Mouse (Mus musculus) heart, embryonic 10.5 days (tissue): Measurements from ENCODE around the gene Epor. TPM values are rescaled to one million over a fixed set of nuclear protein-coding genes. Genes with fewer than 3 reads are reported as not detected.
A peak's percentile ranks its signal among the peaks of the same experiment; 100 is the strongest.

ENCODE experiments used
- DNase-seq: peaks from one replicate; pipeline ENCODE4 v3.0.0-alpha.2; 2017; ENCODE audit warnings: low spot score
- H3K27ac ChIP-seq: fragments of 300-500 bp; sonication (generic); 2 replicates; pipeline ENCODE4 v1.5.1; 2016; ENCODE audit warnings: mild to moderate bottlenecking
- H3K27me3 ChIP-seq: fragments of 300-500 bp; sonication (generic); 2 replicates; pipeline ENCODE4 v1.6.1; 2016; ENCODE audit warnings: mild to moderate bottlenecking; ENCODE audit not compliant: poor library complexity, insufficient read depth, severe bottlenecking
- H3K36me3 ChIP-seq: fragments of 300-500 bp; sonication (generic); 2 replicates; pipeline ENCODE4 v1.6.1; 2016; ENCODE audit warnings: mild to moderate bottlenecking, moderate library complexity
- H3K4me1 ChIP-seq: fragments of 300-500 bp; sonication (generic); 2 replicates; pipeline ENCODE4 v1.6.1; 2016; ENCODE audit warnings: mild to moderate bottlenecking
- H3K4me3 ChIP-seq: fragments of 300-500 bp; sonication (generic); 2 replicates; pipeline ENCODE4 v1.5.1; 2016; ENCODE audit warnings: mild to moderate bottlenecking, moderate library complexity
- H3K9me3 ChIP-seq: fragments of 300-500 bp; sonication (generic); 2 replicates; pipeline ENCODE4 v1.6.1; 2016; ENCODE audit warnings: mild to moderate bottlenecking, moderate library complexity
- WGBS: fragments of 180-500 bp; shearing (Covaris S2); methylation state at CpG from one replicate; pipeline ENCODE4 v1.1.7; 2016; 5-methylcytosine and 5-hydroxymethylcytosine counted together
- polyA plus RNA-seq: library from polyadenylated mRNA; unstranded; fragments of >200 nt; fragmentation: Nextera tagmentation; extraction: Ambion mirVana; gene quantifications from 2 replicates; pipeline ENCODE4 v1.2.1, GENCODE M21; 2016

Gene Epor
- polyA plus RNA-seq, 1 experiment from 2014 or later, result 25.9 TPM

DNA sequence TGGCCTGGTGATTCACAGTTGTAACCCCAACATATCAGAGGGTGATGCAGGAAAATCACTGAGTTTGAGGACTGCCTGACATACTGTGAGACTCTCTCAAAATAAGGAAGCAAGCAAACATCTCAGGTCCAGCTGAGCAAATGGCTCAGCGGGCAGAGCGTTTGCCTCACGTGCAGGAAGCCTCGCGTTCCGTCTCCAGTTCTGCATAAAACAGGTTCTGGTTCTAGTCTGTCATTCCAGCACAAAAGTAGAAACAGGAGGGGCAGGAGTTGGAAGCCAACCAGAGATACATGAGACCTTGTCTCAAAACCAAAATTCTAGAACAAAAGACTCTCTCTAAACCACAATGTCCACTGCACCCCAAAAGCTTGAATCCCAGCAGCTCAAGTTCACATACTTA is 36.5 kb downstream of the Epor start:
- no peak for DNase-seq
- H3K4me1 ChIP-seq, result peaks cover 25% of the 10 kb centered on the region
- no peaks in the 10 kb centered on the region for H3K27me3 ChIP-seq
- H3K9me3 ChIP-seq, result no peaks in the 10 kb centered on the region
- peak overlapping the region; percentile 64 for H3K4me3 ChIP-seq
- peak overlapping the region; percentile 84 for H3K27ac ChIP-seq
- H3K36me3 ChIP-seq, result peaks cover 6% of the 10 kb centered on the region
- WGBS, result 2% methylated on average over 6 of the region's 6 CpGs

DNA sequence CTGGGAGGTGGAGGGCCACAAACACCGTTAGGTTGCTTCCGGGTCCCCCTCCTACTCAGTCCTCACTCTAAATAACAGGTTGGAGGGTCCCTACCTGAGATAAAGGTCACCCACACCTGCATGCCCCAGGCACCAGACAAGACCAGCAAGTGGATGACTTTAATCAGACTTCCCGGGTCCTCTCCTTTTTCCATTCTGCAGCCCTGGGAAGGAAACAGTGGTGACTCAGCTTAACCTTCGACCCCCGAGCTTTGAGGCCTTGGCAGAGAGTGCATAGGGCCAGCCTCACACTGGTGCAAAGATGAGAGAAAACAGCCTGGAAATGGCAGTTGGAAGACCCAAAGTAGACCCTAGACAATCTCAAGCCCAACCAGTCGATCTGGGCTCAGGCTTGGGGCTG is 37.2 kb downstream of the Epor start:
- Histone ChIP-seq H3K9me3 (no peaks in the 10 kb centered on the region), H3K27ac (peak overlapping the region; percentile 84), H3K4me1 (peaks cover 21% of the 10 kb centered on the region), H3K4me3 (peak overlapping the region; percentile 64), H3K36me3 (peaks cover 6% of the 10 kb centered on the region), H3K27me3 (no peaks in the 10 kb centered on the region)
- DNase-seq, result no peak
- 71% methylated on average over 6 of the region's 6 CpGs for WGBS

DNA sequence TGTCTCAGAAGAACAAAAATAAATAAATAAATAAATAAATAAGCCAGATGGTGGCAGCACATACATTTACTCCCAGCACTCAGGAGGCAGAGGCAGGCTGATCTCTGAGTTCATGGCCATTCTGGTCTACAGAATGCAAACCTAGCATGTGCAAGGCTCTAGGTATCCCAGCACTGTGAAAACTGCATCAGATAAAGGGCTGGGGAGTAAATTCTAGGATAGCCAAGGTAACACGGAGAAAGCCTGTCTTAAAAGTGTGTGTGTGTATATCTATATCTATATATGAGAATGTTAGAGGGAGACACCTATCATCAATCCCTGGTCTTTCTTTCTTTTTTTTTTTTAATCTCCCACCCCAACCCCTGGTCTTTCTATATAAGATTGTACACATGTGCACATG is 37.8 kb downstream of the Epor start:
- no peaks in the 10 kb centered on the region for H3K27me3 ChIP-seq
- DNase-seq, result no peak
- 96% methylated on average over 1 of the region's 1 CpGs for WGBS
- H3K36me3 ChIP-seq, result peaks cover 6% of the 10 kb centered on the region
- no peaks in the 10 kb centered on the region for H3K9me3 ChIP-seq
- H3K27ac ChIP-seq, result no peak overlapping the region
- peaks cover 21% of the 10 kb centered on the region for H3K4me1 ChIP-seq
- no peak overlapping the region for H3K4me3 ChIP-seq

DNA sequence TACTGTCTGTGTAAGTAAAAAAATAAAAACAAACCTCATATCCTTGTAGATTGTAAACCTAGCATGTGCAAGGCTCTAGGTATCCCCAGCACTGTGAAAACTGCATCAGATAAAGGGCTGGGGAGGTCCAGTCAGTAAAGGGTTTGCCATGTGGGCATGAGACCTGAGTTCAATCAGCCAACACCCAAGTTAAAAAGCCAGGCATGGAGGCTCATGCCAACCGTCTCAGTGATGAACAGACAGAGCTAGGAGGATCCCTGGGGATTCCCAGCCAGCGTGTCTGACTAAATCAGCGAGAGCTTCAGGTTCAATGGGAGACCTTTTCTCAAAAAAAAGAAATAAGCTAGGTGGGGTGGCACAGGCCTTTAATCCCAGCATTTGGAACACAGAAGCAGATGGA is 38.3 kb downstream of the Epor start:
- 88% methylated on average over 3 of the region's 3 CpGs for WGBS
- Histone ChIP-seq H3K27ac (no peak overlapping the region), H3K4me1 (peaks cover 21% of the 10 kb centered on the region), H3K9me3 (no peaks in the 10 kb centered on the region), H3K4me3 (no peak overlapping the region), H3K36me3 (peaks cover 6% of the 10 kb centered on the region), H3K27me3 (no peaks in the 10 kb centered on the region)
- DNase-seq, result no peak

DNA sequence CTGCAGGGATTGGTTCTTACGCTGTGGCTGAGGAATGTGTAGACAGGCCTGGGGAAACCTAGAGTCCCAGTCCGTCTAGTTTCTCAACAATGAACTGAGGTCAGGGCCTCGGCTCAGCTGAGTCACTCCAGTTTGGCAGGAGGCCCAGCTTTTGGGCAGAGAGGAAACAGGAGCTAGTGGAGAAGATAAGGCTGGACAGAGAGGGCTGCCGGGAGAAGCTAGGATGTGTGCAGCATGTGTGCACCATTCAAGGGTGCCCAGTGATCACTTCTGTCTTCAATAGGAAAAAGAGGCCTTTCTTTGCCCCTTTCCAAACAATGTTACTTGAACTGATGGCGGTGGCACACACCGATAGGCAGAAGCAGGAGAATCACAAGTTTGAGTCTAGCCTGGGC is 39.2 kb downstream of the Epor start:
- peaks cover 21% of the 10 kb centered on the region for H3K4me1 ChIP-seq
- 37% methylated on average over 6 of the region's 6 CpGs for WGBS
- peaks cover 6% of the 10 kb centered on the region for H3K36me3 ChIP-seq
- H3K9me3 ChIP-seq, result no peaks in the 10 kb centered on the region
- peak; percentile 94 for DNase-seq
- no peaks in the 10 kb centered on the region for H3K27me3 ChIP-seq
- peak overlapping the region; percentile 18 for H3K4me3 ChIP-seq
- peak overlapping the region; percentile 64; the same call in 1 of the 2 replicates for H3K27ac ChIP-seq

DNA sequence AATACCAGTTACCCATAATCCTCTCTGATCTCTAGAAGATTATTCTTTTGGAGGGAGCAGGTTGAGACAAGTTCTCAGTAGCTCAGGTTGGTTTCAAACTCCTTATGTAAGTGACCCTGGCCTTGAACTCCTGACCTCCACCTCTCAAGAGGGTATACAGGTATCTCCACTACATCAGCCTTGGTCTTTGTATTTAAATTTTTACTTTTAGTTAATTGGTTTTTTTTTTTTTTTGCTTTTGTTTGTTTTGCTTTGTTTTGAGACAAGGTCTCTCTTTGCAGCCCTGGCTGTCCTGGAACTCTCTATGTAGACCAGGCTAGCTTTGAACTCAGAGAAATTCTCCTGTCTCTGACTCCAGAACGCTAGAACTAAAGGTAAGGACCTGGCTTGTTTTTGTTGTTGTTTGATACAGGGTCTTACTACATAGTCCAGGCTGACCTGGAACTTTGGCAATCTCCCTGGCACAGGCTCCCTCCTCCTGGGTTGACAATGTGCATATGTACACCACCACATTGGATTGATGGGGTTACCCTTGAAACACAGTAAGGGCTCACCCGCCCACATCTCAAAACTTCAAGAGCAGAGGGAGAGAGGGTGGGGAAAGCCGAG is 39.7 kb downstream of the Epor start:
- Histone ChIP-seq H3K36me3 (peaks cover 6% of the 10 kb centered on the region), H3K9me3 (no peaks in the 10 kb centered on the region), H3K4me1 (peaks cover 21% of the 10 kb centered on the region), H3K27me3 (no peaks in the 10 kb centered on the region), H3K27ac (peak overlapping the region; percentile 64), H3K4me3 (peak overlapping the region; percentile 18)
- DNase-seq, result no peak
- WGBS, result 43% methylated on average over 3 of the region's 3 CpGs

DNA sequence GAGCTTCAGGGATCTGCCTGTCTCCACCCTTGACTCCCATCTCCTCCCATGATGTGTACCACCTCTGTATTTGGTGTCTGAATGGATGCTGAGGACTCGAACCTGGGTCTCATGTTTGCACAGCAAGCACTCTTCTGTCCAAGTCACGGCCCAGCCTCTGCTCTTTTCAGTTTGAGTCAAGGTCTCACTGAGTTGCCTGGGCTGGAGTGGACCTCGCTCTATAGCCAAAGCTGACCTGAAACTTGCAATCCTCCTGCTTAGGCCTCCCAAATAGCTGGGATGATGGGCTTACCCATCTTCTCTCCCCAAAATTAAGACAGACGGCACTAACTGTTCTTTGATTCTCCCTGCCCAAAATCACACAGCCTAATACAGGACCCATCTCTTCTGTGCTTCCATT is 40.3 kb downstream of the Epor start:
- H3K27me3 ChIP-seq, result no peaks in the 10 kb centered on the region
- H3K9me3 ChIP-seq, result no peaks in the 10 kb centered on the region
- no peak overlapping the region for H3K4me3 ChIP-seq
- H3K36me3 ChIP-seq, result peaks cover 6% of the 10 kb centered on the region
- 80% methylated on average over 4 of the region's 4 CpGs for WGBS
- H3K4me1 ChIP-seq, result peaks cover 21% of the 10 kb centered on the region
- DNase-seq, result no peak
- peak overlapping the region; percentile 18; the same call in 1 of the 2 replicates for H3K27ac ChIP-seq

DNA sequence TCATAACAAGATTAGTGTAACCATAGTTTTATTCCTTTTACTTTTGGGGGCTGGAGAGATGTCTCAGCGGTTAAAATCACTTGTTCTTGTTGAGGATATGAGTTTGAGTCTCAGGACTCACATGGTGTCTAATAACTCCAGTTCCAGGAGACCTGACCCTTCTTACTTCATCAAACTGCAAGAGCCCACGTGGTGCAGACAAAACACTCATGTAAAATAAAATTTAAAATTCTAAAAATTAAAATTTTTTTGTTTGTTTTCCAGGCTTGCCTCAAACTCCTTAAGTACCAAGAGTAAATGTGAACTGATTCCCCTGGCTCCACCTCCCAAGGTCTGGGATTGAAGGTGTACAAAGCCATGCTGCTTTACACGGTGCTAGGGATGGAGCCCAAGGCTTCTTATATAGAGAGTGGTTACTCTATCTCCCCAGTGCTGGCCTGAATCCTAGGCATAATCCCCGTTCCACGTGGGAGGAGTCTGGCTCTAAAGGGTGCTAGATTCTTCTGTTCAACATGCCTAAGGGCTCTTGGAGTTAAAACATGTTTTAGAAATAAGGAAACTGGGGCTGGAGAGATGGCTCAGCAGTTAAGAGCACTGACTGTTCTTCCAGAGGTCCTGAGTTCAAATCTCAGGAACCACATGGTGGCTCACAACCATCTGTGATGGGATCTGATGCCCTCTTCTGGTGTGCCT is 44.5 kb downstream of the Epor start:
- no peak overlapping the region for H3K27ac ChIP-seq
- H3K4me3 ChIP-seq, result peak overlapping the region; percentile 84
- 23% methylated on average over 5 of the region's 5 CpGs for WGBS
- no peaks in the 10 kb centered on the region for H3K9me3 ChIP-seq
- DNase-seq, result no peak
- peaks cover 37% of the 10 kb centered on the region for H3K27me3 ChIP-seq
- H3K4me1 ChIP-seq, result peaks cover 12% of the 10 kb centered on the region
- no peaks in the 10 kb centered on the region; the same call in none of the 2 replicates for H3K36me3 ChIP-seq

DNA sequence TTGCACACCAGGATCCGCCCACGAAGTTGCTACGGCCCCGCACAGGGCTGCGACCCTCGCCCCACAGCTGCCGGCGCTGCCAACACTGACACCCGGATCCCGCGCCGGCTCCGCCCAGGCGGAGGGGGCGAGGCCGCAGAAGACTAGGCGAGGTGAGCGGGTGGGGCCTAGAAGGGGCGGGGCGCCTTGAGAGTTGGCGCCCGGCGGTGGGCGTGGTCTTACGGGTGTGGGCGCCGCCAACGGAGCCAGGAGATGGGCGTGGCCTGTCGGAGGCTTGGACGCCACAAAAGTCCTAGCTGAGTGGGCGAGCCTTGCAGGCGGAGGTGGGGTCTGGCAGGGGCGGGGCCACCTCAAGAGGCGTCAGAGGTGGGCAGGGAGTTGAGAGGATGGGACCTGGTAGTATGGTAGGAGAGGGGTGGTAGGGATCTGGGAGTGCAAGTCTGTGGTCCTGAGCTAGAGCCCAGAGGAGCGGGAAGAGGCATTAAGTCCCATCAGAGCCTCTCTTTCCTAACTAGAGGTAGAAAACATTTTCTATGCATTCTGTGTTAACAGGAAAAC is 45.2 kb downstream of the Epor start, which contains the start of gene Rab3d:
Gene Rab3d, minus strand, starts transcription at position 158 of the 558 bp plus-strand sequence.
- peaks cover 37% of the 10 kb centered on the region for H3K27me3 ChIP-seq
- peak within 1 kb of the TSS; percentile 84 for H3K4me3 ChIP-seq
- WGBS, result under 1% methylated on average over 36 of the region's 36 CpGs
- H3K27ac ChIP-seq, result peak within 1 kb of the TSS; percentile 80
- no peaks in the 10 kb centered on the region for H3K9me3 ChIP-seq
- no peaks in the 10 kb centered on the region; the same call in none of the 2 replicates for H3K36me3 ChIP-seq
- peaks cover 9% of the 10 kb centered on the region for H3K4me1 ChIP-seq
- DNase-seq, result peak; percentile 99

DNA sequence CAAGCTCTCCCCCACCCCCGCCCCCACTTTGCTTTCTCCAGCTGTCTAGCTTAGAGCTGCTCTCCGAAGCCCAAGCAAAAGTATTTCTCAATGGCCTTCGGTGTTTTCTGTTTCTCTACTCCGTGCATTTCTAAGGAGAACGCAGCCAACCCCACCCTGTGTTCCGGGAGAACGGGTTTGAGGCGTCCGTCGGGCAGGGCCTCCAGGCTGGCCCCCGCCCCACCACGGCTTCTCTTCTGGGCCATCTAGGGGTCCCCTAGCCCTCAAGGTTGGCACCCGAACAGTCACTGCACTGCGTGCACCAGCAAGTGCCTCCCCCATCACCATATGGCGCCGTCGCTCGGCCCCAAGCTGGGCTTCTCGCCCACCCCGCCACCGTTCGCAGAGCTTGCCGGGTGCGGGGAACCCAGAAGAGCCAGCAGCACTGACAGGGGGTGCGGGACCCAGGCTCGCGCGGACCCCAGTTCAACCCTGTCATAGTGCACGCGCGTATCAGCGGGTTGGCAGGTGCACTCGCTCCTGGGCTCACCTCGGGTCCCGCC is 45.7 kb downstream of the Epor start:
- peaks cover 37% of the 10 kb centered on the region for H3K27me3 ChIP-seq
- peak overlapping the region; percentile 80 for H3K27ac ChIP-seq
- H3K4me3 ChIP-seq, result peak overlapping the region; percentile 84
- DNase-seq, result no peak
- WGBS, result 2% methylated on average over 35 of the region's 35 CpGs
- no peaks in the 10 kb centered on the region for H3K9me3 ChIP-seq
- peaks cover 9% of the 10 kb centered on the region for H3K4me1 ChIP-seq
- H3K36me3 ChIP-seq, result no peaks in the 10 kb centered on the region; the same call in 1 of the 2 replicates

DNA sequence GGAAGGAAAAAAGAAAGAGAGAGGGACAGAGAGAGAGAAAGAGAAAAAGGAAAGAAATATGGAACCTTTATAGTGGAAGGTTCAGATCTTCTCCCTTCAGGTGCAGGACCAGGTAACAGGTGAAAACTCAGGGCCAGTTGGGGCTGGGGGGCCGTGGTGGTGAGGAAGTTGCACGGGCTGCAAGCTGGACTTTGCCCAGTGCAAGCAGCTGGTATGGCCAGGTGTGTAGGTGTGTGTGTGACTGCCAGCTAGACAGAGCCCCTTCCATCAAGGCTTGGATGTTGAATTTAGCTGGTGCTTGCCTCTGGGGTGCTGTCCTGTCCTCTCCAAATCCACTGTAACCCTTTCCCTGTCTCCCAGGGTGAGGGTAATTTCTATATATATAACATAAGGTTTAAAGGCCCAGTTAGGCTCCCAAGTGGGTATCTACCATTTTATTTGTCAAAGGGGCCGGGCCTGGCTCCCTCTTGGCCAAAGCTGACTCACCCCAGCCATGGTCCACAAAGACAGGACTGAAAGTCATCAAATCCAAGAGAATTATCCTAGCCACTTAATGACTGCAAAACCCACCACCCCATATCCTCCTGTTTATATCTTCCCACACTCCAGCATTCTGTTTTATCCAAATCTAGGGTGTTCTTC is 46.3 kb downstream of the Epor start:
- Histone ChIP-seq H3K4me3 (peak overlapping the region; percentile 84), H3K4me1 (peaks cover 9% of the 10 kb centered on the region), H3K27ac (no peak overlapping the region; the same call in 1 of the 2 replicates), H3K9me3 (no peaks in the 10 kb centered on the region), H3K27me3 (peaks cover 37% of the 10 kb centered on the region), H3K36me3 (no peaks in the 10 kb centered on the region; the same call in 1 of the 2 replicates)
- no peak for DNase-seq
- 67% methylated on average over 3 of the region's 3 CpGs for WGBS

DNA sequence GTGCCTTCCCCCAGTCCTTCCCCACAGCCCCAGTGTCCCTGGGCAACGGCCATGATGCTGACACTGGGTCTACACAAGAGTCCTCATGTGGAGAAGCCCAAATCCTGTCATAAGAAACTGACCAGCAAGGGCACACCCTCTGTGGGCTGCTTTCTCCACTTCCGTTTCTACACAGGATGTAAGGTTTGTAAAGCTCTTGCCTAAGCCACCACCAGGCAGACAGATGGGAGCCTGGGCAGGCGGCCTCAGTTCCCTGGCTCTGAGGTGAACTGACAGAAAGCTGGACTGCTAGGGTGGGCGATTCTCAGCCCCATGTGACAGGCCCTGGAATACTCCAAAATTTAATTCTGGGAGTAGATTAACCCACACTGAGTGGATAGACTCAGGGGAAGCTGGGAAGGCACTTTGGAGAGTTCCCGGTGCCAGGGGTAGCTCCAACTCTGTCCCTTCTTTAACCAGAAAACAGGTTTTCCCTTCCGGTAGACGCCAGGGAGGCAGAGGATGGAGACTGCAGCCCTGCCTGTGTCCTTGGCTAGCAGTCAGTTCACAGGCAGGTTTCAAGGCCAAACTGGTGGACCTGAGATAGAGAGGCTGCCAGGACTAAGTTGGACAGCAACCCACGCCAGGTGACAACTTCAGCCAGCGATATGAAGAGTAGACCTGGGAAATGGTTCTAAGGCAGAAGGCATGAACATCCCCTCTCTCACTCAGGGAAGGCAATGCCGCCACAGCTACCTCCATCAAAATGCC is 53.7 kb downstream of the Epor start:
- WGBS, result 75% methylated on average over 10 of the region's 10 CpGs

More for the DNA sequence above, 53.7 kb downstream of the Epor start:
- Histone ChIP-seq H3K27ac (no peak overlapping the region), H3K9me3 (no peaks in the 10 kb centered on the region), H3K4me1 (no peaks in the 10 kb centered on the region), H3K4me3 (no peak overlapping the region), H3K27me3 (peaks cover 15% of the 10 kb centered on the region; the same call in 1 of the 2 replicates), H3K36me3 (no peaks in the 10 kb centered on the region)
- no peak for DNase-seq
